Comparison of ENCODE assay signal across 8 mouse cellular contexts in genomic region chr11:30025144-30025543, GRCm38 (mm10). TPM values are rescaled to one million over a fixed set of nuclear protein-coding genes. Genes with fewer than 3 reads are reported as not detected.
DNase-seq lines count a peak whose midpoint lies in the region; ATAC-seq and TF ChIP-seq lines count a peak whose summit lies in the region.

No protein-coding gene starts in this region.

- TF ChIP-seq CTCF in MEL (IDR thresholded peaks at IDR 0.05 in 2 of 3, conservative IDR thresholded peaks at IDR 0.05 in 1 of 3; ENCODE audit: control insufficient read depth in 1 of 3, insufficient read depth in 1 of 3, low read depth in 2 of 3, low read length in 3 of 3, poor library complexity in 1 of 3, severe bottlenecking in 1 of 3): no peak
- no peak for TF ChIP-seq CTCF in forebrain, postnatal 0 days (IDR thresholded peaks at IDR 0.05; ENCODE audit: low read depth)
- no peak for TF ChIP-seq CTCF in liver, postnatal 0 days (IDR thresholded peaks at IDR 0.05; ENCODE audit: low read depth)

- no peaks in the 10 kb centered on the region for H3K36me3 ChIP-seq in heart, embryonic 13.5 days
- peaks cover 0 to 12% of the 10 kb centered on the region in 2 experiments; a peak in 2 of 4 replicates for H3K36me3 ChIP-seq in MEL (ENCODE audit: control insufficient read depth in 1 of 2, insufficient read depth in 2 of 2, low read length in 2 of 2)
- H3K36me3 ChIP-seq in forebrain, postnatal 0 days (ENCODE audit: insufficient read depth): no peaks in the 10 kb centered on the region
- no peaks in the 10 kb centered on the region for H3K36me3 ChIP-seq in liver, postnatal 0 days (replicated peaks; ENCODE audit: insufficient read depth, low read length)

- H3K9ac ChIP-seq in heart, embryonic 13.5 days: peak overlapping the region; percentile 77
- peak overlapping the region; percentile 67 for H3K9ac ChIP-seq in MEL (ENCODE audit: control insufficient read depth, low read depth, low read length, poor library complexity, severe bottlenecking)
- peak overlapping the region; percentile 67; the same call in 1 of the 2 replicates for H3K9ac ChIP-seq in forebrain, postnatal 0 days
- no peak overlapping the region for H3K9ac ChIP-seq in liver, postnatal 0 days (replicated peaks)

- H3K27me3 ChIP-seq in heart, embryonic 13.5 days (replicated peaks): peaks cover 35% of the 10 kb centered on the region
- H3K27me3 ChIP-seq in MEL (ENCODE audit: control insufficient read depth in 1 of 2, insufficient read depth in 2 of 2, low read length in 2 of 2): no peaks in the 10 kb centered on the region
- H3K27me3 ChIP-seq in forebrain, postnatal 0 days (ENCODE audit: insufficient read depth, low read length): no peaks in the 10 kb centered on the region
- H3K27me3 ChIP-seq in liver, postnatal 0 days (ENCODE audit: insufficient read depth, low read length): peaks cover 29% of the 10 kb centered on the region

- peak overlapping the region; percentile 64 for H3K4me3 ChIP-seq in heart, embryonic 13.5 days
- H3K4me3 ChIP-seq in MEL (ENCODE audit: control insufficient read depth in 1 of 2, insufficient read depth in 1 of 2, low read depth in 2 of 2, low read length in 2 of 2): peak overlapping the region; percentile 70 to 78
- H3K4me3 ChIP-seq in forebrain, postnatal 0 days (ENCODE audit: low read depth, low read length): peak overlapping the region; percentile 68
- H3K4me3 ChIP-seq in liver, postnatal 0 days (ENCODE audit: low read depth, low read length): peak overlapping the region; percentile 53

- peak overlapping the region; percentile 100 for H3K4me2 ChIP-seq in heart, embryonic 13.5 days
- H3K4me2 ChIP-seq in forebrain, postnatal 0 days (ENCODE audit: low read depth): peak overlapping the region; percentile 98
- H3K4me2 ChIP-seq in liver, postnatal 0 days (ENCODE audit: low read depth, low read length): peak overlapping the region; percentile 88

- H3K79me2 ChIP-seq in MEL (ENCODE audit: control insufficient read depth, insufficient read depth, low read length, poor library complexity): no peaks in the 10 kb centered on the region; the same call in 1 of the 2 replicates

- no peaks in the 10 kb centered on the region for H3K9me3 ChIP-seq in heart, embryonic 13.5 days
- no peaks in the 10 kb centered on the region for H3K9me3 ChIP-seq in MEL (replicated peaks; ENCODE audit: insufficient read depth, low read length)
- no peaks in the 10 kb centered on the region for H3K9me3 ChIP-seq in forebrain, postnatal 0 days (ENCODE audit: low read length)
- no peaks in the 10 kb centered on the region for H3K9me3 ChIP-seq in liver, postnatal 0 days (ENCODE audit: low read length)

- no peak for TF ChIP-seq EP300 in MEL (IDR thresholded peaks at IDR 0.05; ENCODE audit: low read depth in 1 of 2, low read length in 2 of 2)
- TF ChIP-seq EP300 in liver, postnatal 0 days (IDR thresholded peaks at IDR 0.05; ENCODE audit: low read depth): no peak

- H3K27ac ChIP-seq in heart, embryonic 13.5 days (replicated peaks): no peak overlapping the region
- no peak overlapping the region for H3K27ac ChIP-seq in MEL (ENCODE audit: control insufficient read depth, low read depth, low read length)
- H3K27ac ChIP-seq in forebrain, postnatal 0 days (ENCODE audit: low read depth, low read length): no peak overlapping the region
- no peak overlapping the region for H3K27ac ChIP-seq in liver, postnatal 0 days (ENCODE audit: low read depth)

- H3K4me1 ChIP-seq in heart, embryonic 13.5 days: peaks cover 14% of the 10 kb centered on the region
- H3K4me1 ChIP-seq in MEL (ENCODE audit: control insufficient read depth in 1 of 2, insufficient read depth in 2 of 2, low read length in 2 of 2): peaks cover 2 to 4% of the 10 kb centered on the region in 2 experiments; a peak in 3 of 4 replicates
- H3K4me1 ChIP-seq in forebrain, postnatal 0 days (ENCODE audit: insufficient read depth): no peaks in the 10 kb centered on the region
- no peaks in the 10 kb centered on the region; the same call in 1 of the 2 replicates for H3K4me1 ChIP-seq in liver, postnatal 0 days (ENCODE audit: insufficient read depth)

- no peak for ATAC-seq in heart, embryonic 13.5 days (ENCODE audit: extremely low read depth, insufficient number of reproducible peaks, low FRiP score, low TSS enrichment)
- ATAC-seq in forebrain, postnatal 0 days: no peak
- no peak for ATAC-seq in liver, postnatal 0 days

- WGBS in heart, embryonic 13.5 days: 9% methylated on average over 4 of the region's 4 CpGs
- WGBS in forebrain, postnatal 0 days: 4% methylated on average over 4 of the region's 4 CpGs
- 7% methylated on average over 4 of the region's 4 CpGs for WGBS in liver, postnatal 0 days (ENCODE audit: insufficient replicate concordance)

- no peak for TF ChIP-seq RAD21 in MEL (IDR thresholded peaks at IDR 0.05; ENCODE audit: low read depth, low read length)

- no peak for DNase-seq in heart, postnatal 4 days
- DNase-seq in MEL (ENCODE audit: low read depth, low spot score): no peak
- no peak for DNase-seq in forebrain, postnatal 0 days
- no peak for DNase-seq in liver, postnatal 0 days
- DNase-seq in thymus, postnatal 4 days: no peak
- no peak for DNase-seq in cerebellum, adult 9-11 months
- DNase-seq in adrenal gland, adult 8-10 months: no peak

- no peak for TF ChIP-seq POLR2A in MEL (IDR thresholded peaks at IDR 0.05; ENCODE audit: control insufficient read depth in 1 of 2, insufficient read depth in 1 of 2, low read depth in 1 of 2, low read length in 2 of 2, poor library complexity in 1 of 2)

TF ChIP-seq in MEL, 35 proteins besides CTCF, POLR2A, EP300 and RAD21:
- TF ChIP-seq ELF1 (IDR thresholded peaks at IDR 0.05; ENCODE audit: low read depth, low read length) (no peak), MEF2A (IDR thresholded peaks at IDR 0.05; ENCODE audit: extremely low read depth, insufficient replicate concordance, low read depth, low read length, poor library complexity, severe bottlenecking) (no peak), GATA1 (IDR thresholded peaks at IDR 0.05; ENCODE audit: low read depth, low read length) (no peak), GABPA (IDR thresholded peaks at IDR 0.05; ENCODE audit: low read depth, low read length) (no peak), NRF1 (IDR thresholded peaks at IDR 0.05; ENCODE audit: insufficient read depth, low read depth, low read length, poor library complexity, severe bottlenecking) (no peak), CHD1 (IDR thresholded peaks at IDR 0.05; ENCODE audit: low read depth, low read length) (no peak), UBTF (IDR thresholded peaks at IDR 0.05; ENCODE audit: borderline replicate concordance, insufficient read depth, low read depth, low read length) (no peak), ZC3H11A (IDR thresholded peaks at IDR 0.05; ENCODE audit: low read depth, low read length) (no peak), MXI1 (IDR thresholded peaks at IDR 0.05; ENCODE audit: low read depth, low read length) (no peak), E2F4 (IDR thresholded peaks at IDR 0.05; ENCODE audit: borderline replicate concordance, low read depth, low read length) (no peak), SIN3A (IDR thresholded peaks at IDR 0.05; ENCODE audit: low read length) (no peak)
TF ChIP-seq in MEL: peak in this region for 0.

RNA-seq across cellular contexts. Expression of gene Eml6, which starts 0.7 kb away (rescaled TPM):
- polyA plus RNA-seq in heart, embryonic 13.5 days (2015; fragmentation: Nextera tagmentation; extraction: Ambion mirVana): 0.38 and 0.52 TPM in 2 replicates
- 1 to 10 TPM; 1.5 to 1.7 TPM for total RNA-seq in heart, postnatal 4 days (2021)
- 2.5 and 2.7 TPM in 2 replicates for total RNA-seq in MEL (2012; rRNA removed)
- 1 to 10 TPM in 1 of 2 experiments, not detected in 1; 2.8 TPM for polyA plus RNA-seq in MEL (2012; ENCODE audit: insufficient read depth in 1 of 2, insufficient read length in 2 of 2, low read depth in 1 of 2, low replicate concordance in 2 of 2, missing spikeins in 1 of 2)
- total RNA-seq in forebrain, postnatal 0 days (2014; rRNA removed): 11.0 and 24.2 TPM in 2 replicates
- polyA plus RNA-seq in forebrain, postnatal 0 days (2015; fragmentation: Nextera tagmentation; extraction: Ambion mirVana): 1.1 and 2.7 TPM in 2 replicates
- 0.05 and 0.13 TPM in 2 replicates for polyA plus RNA-seq in liver, postnatal 0 days (2015; fragmentation: Nextera tagmentation; extraction: Ambion mirVana)
- total RNA-seq in adrenal gland, adult 8-10 months (2022): 10 to 100 TPM in 1 of 4 experiments, 1 to 10 TPM in 3; 3.8 to 11.4 (median 7.0) TPM
